Mouse (Mus musculus): Measurements from ENCODE around the gene Mtr.

DNA sequence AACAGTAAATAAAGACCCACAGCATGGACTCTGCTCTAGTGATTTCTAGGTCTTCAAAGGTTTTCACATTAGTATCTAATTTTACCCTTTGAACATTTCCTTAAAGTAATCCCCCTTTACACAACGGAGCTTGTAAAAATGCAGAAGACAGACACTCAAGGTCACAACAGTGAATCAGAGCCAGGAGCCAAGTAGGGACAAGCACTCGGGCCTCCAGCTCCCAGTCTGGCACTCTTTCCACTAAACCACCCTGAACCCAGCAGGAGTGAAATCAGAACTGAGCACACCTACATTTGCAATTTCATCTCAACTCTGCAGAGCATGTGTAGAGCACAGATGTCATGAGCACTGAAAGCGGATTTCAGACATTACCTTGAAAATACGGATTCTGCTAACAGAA, 61.1 kb downstream of the Mtr start:
- no peak for TF ChIP-seq CTCF (IDR thresholded peaks at IDR 0.05; ENCODE audit: insufficient read depth, low read depth, low read length)
- TF ChIP-seq POLR2A (IDR thresholded peaks at IDR 0.05; ENCODE audit: insufficient read depth, low read depth, low read length): no peak

Data from olfactory bulb, adult 2 months (tissue).